Comparison of ENCODE assay signal across 10 mouse cellular contexts in genomic region chr10:68443132-68443531, GRCm38 (mm10).
DNase-seq lines count a peak whose midpoint lies in the region; ATAC-seq lines count a peak whose summit lies in the region.
"Had no signal": no experiment of that assay in that cellular context is flagged by ENCODE, and none has a peak within 500 bp of the region (broad histone marks: within the 10 kb centered on the region; RNA-seq: fewer than 3 reads in every experiment).

No protein-coding gene starts in this region.

- no peaks in the 10 kb centered on the region for H3K36me3 ChIP-seq in heart, embryonic 14.5 days (ENCODE audit: control insufficient read depth, insufficient read depth, low read length)
- H3K36me3 ChIP-seq in limb, embryonic 12.5 days, result no peaks in the 10 kb centered on the region
- H3K36me3 ChIP-seq: G1E had no signal

- no peak overlapping the region for H3K9ac ChIP-seq in heart, embryonic 14.5 days (ENCODE audit: low read length)
- H3K9ac ChIP-seq in limb, embryonic 12.5 days (replicated peaks), result no peak overlapping the region

- no peak for ATAC-seq in heart, embryonic 14.5 days (ENCODE audit: insufficient number of reproducible peaks, insufficient read depth, low FRiP score, low read depth)
- ATAC-seq in limb, embryonic 12.5 days (ENCODE audit: insufficient number of reproducible peaks, insufficient read depth, low FRiP score, low TSS enrichment, low read depth), result no peak

- 0 out of 2 replicates have a peak overlapping the region, but pooled peaks have one; percentile 3 for H3K4me2 ChIP-seq in heart, embryonic 14.5 days (ENCODE audit: low read length)
- peak overlapping the region; percentile 38 for H3K4me2 ChIP-seq in limb, embryonic 12.5 days

- H3K4me3 ChIP-seq in heart, embryonic 14.5 days (ENCODE audit: control insufficient read depth in 1 of 2, insufficient read depth in 1 of 2, low read depth in 1 of 2, low read length in 2 of 2), result no peak overlapping the region
- H3K4me3 ChIP-seq in limb, embryonic 12.5 days (replicated peaks), result no peak overlapping the region

- H3K4me1 ChIP-seq in heart, embryonic 14.5 days (ENCODE audit: control insufficient read depth in 2 of 2, insufficient read depth in 2 of 2, low read length in 2 of 2), result peaks cover 3 to 21% of the 10 kb centered on the region in 2 experiments
- peaks cover 48% of the 10 kb centered on the region for H3K4me1 ChIP-seq in limb, embryonic 12.5 days (replicated peaks)

- WGBS in heart, embryonic 14.5 days, result 9% methylated on average over 7 of the region's 7 CpGs
- 5% methylated on average over 7 of the region's 7 CpGs for WGBS in limb, embryonic 12.5 days

- no peaks in the 10 kb centered on the region for H3K27me3 ChIP-seq in heart, embryonic 14.5 days (ENCODE audit: control insufficient read depth, insufficient read depth, low read length)
- no peaks in the 10 kb centered on the region for H3K27me3 ChIP-seq in limb, embryonic 12.5 days

- no peaks in the 10 kb centered on the region for H3K9me3 ChIP-seq in heart, embryonic 14.5 days (ENCODE audit: control insufficient read depth, low read length)
- H3K9me3 ChIP-seq in limb, embryonic 12.5 days, result no peaks in the 10 kb centered on the region

- DNase-seq in heart, postnatal 4 days, result no peak
- peak; percentile 21 to 34 for DNase-seq in urinary bladder, postnatal 36 days (ENCODE audit: low spot score in 2 of 2)
- no peak for DNase-seq in urinary bladder, postnatal 25 days (ENCODE audit: low spot score)
- DNase-seq in embryo, embryonic 9.5 days (ENCODE audit: extremely low spot score), result no peak
- DNase-seq in layer of hippocampus, adult 8-10 months (ENCODE audit: low spot score in 2 of 2), result no peak
- no peak for DNase-seq in cerebellum, adult 18-20 months
- DNase-seq: kidney, adult 11 months had no signal

- H3K27ac ChIP-seq in heart, embryonic 14.5 days (replicated peaks in 1 of 2; ENCODE audit: control insufficient read depth in 1 of 2, insufficient read depth in 1 of 2, low read depth in 2 of 2, low read length in 2 of 2), result no peak overlapping the region
- peak overlapping the region; percentile 54 for H3K27ac ChIP-seq in limb, embryonic 12.5 days

Comparison
In these comparisons a context has a peak if more than half of its experiments do, and no peak if none do; other contexts are left out.
1. DNase-seq: peak in urinary bladder, postnatal 36 days (2 of 2); none in heart, postnatal 4 days (single experiment), urinary bladder, postnatal 25 days (single experiment), embryo, embryonic 9.5 days (single experiment), layer of hippocampus, adult 8-10 months (0 of 2) and cerebellum, adult 18-20 months (0 of 2).